In genomic region chr11:88998406-88998805, GRCm38 (mm10) we compare ENCODE assay signal across 16 mouse cellular contexts. TPM values are rescaled to one million over a fixed set of nuclear protein-coding genes. Genes with fewer than 3 reads are reported as not detected.
DNase-seq lines count a peak whose midpoint lies in the region; ATAC-seq lines count a peak whose summit lies in the region.
"Had no signal": no experiment of that assay in that cellular context is flagged by ENCODE, and none has a peak within 500 bp of the region (broad histone marks: within the 10 kb centered on the region; RNA-seq: fewer than 3 reads in every experiment).

No protein-coding gene starts in this region.

- no peaks in the 10 kb centered on the region for H3K27me3 ChIP-seq in heart, embryonic 15.5 days
- no peaks in the 10 kb centered on the region for H3K27me3 ChIP-seq in megakaryocyte, embryonic 14.5 days (replicated peaks)
- H3K27me3 ChIP-seq in liver, embryonic 12.5 days (replicated peaks), result no peaks in the 10 kb centered on the region

- H3K4me2 ChIP-seq in heart, embryonic 15.5 days, result peak overlapping the region; percentile 69; the same call in 1 of the 2 replicates
- H3K4me2 ChIP-seq in liver, embryonic 12.5 days, result peak overlapping the region; percentile 93

- ATAC-seq in heart, embryonic 15.5 days (replicated peaks; ENCODE audit: insufficient number of reproducible peaks, insufficient read depth, low FRiP score, low read depth), result no peak
- no peak for ATAC-seq in megakaryocyte, adult 5-6 weeks (ENCODE audit: poor library complexity, severe bottlenecking)
- no peak for ATAC-seq in liver, embryonic 12.5 days

- H3K27ac ChIP-seq in heart, embryonic 15.5 days, result 0 out of 2 replicates have a peak overlapping the region, but pooled peaks have one; percentile 4
- H3K27ac ChIP-seq in liver, embryonic 12.5 days, result peak overlapping the region; percentile 88
- H3K27ac ChIP-seq: midbrain, embryonic 12.5 days had no signal

- WGBS in heart, embryonic 15.5 days, result 22% methylated on average over 3 of the region's 3 CpGs
- WGBS in liver, embryonic 12.5 days (ENCODE audit: insufficient replicate concordance), result 22% methylated on average over 3 of the region's 3 CpGs

- H3K36me3 ChIP-seq in heart, embryonic 15.5 days, result no peaks in the 10 kb centered on the region
- peaks cover 20% of the 10 kb centered on the region for H3K36me3 ChIP-seq in megakaryocyte, embryonic 14.5 days (replicated peaks; ENCODE audit: low read length)
- H3K36me3 ChIP-seq in liver, embryonic 12.5 days, result peaks cover 14% of the 10 kb centered on the region; the same call in 1 of the 2 replicates
- H3K36me3 ChIP-seq: midbrain, embryonic 12.5 days had no signal

- H3K4me1 ChIP-seq in heart, embryonic 15.5 days (replicated peaks), result peaks cover 30% of the 10 kb centered on the region
- peaks cover 83% of the 10 kb centered on the region for H3K4me1 ChIP-seq in megakaryocyte, embryonic 14.5 days
- peaks cover 68% of the 10 kb centered on the region for H3K4me1 ChIP-seq in liver, embryonic 12.5 days

- no peak for DNase-seq in heart, adult 9 months (ENCODE audit: low spot score in 2 of 2)
- DNase-seq in cerebellum, adult 11-12 months, result no peak
- no peak for DNase-seq in frontal cortex, postnatal 36 days (ENCODE audit: low spot score in 2 of 2)
- DNase-seq in gastrocnemius, postnatal 25 days, result no peak

- H3K9me3 ChIP-seq in heart, embryonic 15.5 days (replicated peaks), result no peaks in the 10 kb centered on the region
- H3K9me3 ChIP-seq in megakaryocyte, embryonic 14.5 days, result no peaks in the 10 kb centered on the region
- no peaks in the 10 kb centered on the region for H3K9me3 ChIP-seq in liver, embryonic 12.5 days (replicated peaks)
- H3K9me3 ChIP-seq: midbrain, embryonic 12.5 days had no signal

- H3K4me3 ChIP-seq in heart, embryonic 15.5 days, result peak overlapping the region; percentile 73; the same call in 1 of the 2 replicates
- H3K4me3 ChIP-seq in megakaryocyte, embryonic 14.5 days (replicated peaks), result peak overlapping the region; percentile 100
- H3K4me3 ChIP-seq in liver, embryonic 12.5 days, result peak overlapping the region; percentile 96

- no peak overlapping the region for H3K9ac ChIP-seq in heart, embryonic 15.5 days
- H3K9ac ChIP-seq in liver, embryonic 12.5 days, result peak overlapping the region; percentile 98; the same call in 1 of the 2 replicates

RNA-seq across cellular contexts. Expression of gene Trim25, which starts 0.8 kb away (rescaled TPM):
- polyA plus RNA-seq in heart, embryonic 15.5 days (2015; fragmentation: Nextera tagmentation; extraction: Ambion mirVana), result 14.3 and 21.6 TPM in 2 replicates
- 6.3 and 58.2 TPM in 2 replicates for polyA plus RNA-seq in megakaryocyte, embryonic 14.5 days (2012; ENCODE audit: insufficient read depth, low replicate concordance)
- 33.4 and 33.7 TPM in 2 replicates for total RNA-seq in megakaryocyte, adult 5-6 weeks (2015)
- 24.5 and 28.7 TPM in 2 replicates for total RNA-seq in megakaryocyte, adult 5-6 weeks (2017)
- polyA plus RNA-seq in liver, embryonic 12.5 days (2016; fragmentation: Nextera tagmentation; extraction: Ambion mirVana), result 23.1 and 25.9 TPM in 2 replicates
- 1 to 10 TPM; 6.0 to 7.9 TPM for total RNA-seq in gastrocnemius, postnatal 25 days (2021)

RNA-seq across cellular contexts. Expression of gene Coil, which starts 28.4 kb away (rescaled TPM):
- polyA plus RNA-seq in heart, embryonic 15.5 days (2015; fragmentation: Nextera tagmentation; extraction: Ambion mirVana), result 8.6 and 11.0 TPM in 2 replicates
- 2.3 and 3.1 TPM in 2 replicates for polyA plus RNA-seq in megakaryocyte, embryonic 14.5 days (2012; ENCODE audit: insufficient read depth, low replicate concordance)
- total RNA-seq in megakaryocyte, adult 5-6 weeks (2015), result 6.6 and 7.2 TPM in 2 replicates
- total RNA-seq in megakaryocyte, adult 5-6 weeks (2017), result 6.4 and 7.0 TPM in 2 replicates
- 9.3 and 9.7 TPM in 2 replicates for polyA plus RNA-seq in liver, embryonic 12.5 days (2016; fragmentation: Nextera tagmentation; extraction: Ambion mirVana)
- 1 to 10 TPM; 2.4 to 3.5 TPM for total RNA-seq in gastrocnemius, postnatal 25 days (2021)

RNA-seq across cellular contexts. Expression of gene Elobl, which starts 31.7 kb away (rescaled TPM):
- polyA plus RNA-seq in heart, embryonic 15.5 days (2015; fragmentation: Nextera tagmentation; extraction: Ambion mirVana), result not detected in 2 replicates
- polyA plus RNA-seq in megakaryocyte, embryonic 14.5 days (2012; ENCODE audit: insufficient read depth, low replicate concordance), result not detected in 2 replicates
- not detected in 2 replicates for total RNA-seq in megakaryocyte, adult 5-6 weeks (2015)
- total RNA-seq in megakaryocyte, adult 5-6 weeks (2017), result not detected in 2 replicates
- not detected in 2 replicates for polyA plus RNA-seq in liver, embryonic 12.5 days (2016; fragmentation: Nextera tagmentation; extraction: Ambion mirVana)
- not detected for total RNA-seq in gastrocnemius, postnatal 25 days (2021)
- total RNA-seq: gastrocnemius, adult 18-20 months; layer of hippocampus, adult 2 months; left cerebral cortex, postnatal 4 days had no signal
- polyA plus RNA-seq: activated CD4-positive, CD25-positive, alpha-beta regulatory T cell, adult 4 months; brain, embryonic 14.5 days; midbrain, embryonic 12.5 days; neural tube, embryonic 14.5 days; urinary bladder, adult 2 months had no signal

RNA-seq across cellular contexts. Expression of gene Scpep1, which starts 43.1 kb away (rescaled TPM):
- 44.2 and 51.1 TPM in 2 replicates for polyA plus RNA-seq in heart, embryonic 15.5 days (2015; fragmentation: Nextera tagmentation; extraction: Ambion mirVana)
- polyA plus RNA-seq in megakaryocyte, embryonic 14.5 days (2012; ENCODE audit: insufficient read depth, low replicate concordance), result 1.1 and 7.4 TPM in 2 replicates
- total RNA-seq in megakaryocyte, adult 5-6 weeks (2015), result 173 and 192 TPM in 2 replicates
- 87.6 and 89.8 TPM in 2 replicates for total RNA-seq in megakaryocyte, adult 5-6 weeks (2017)
- polyA plus RNA-seq in liver, embryonic 12.5 days (2016; fragmentation: Nextera tagmentation; extraction: Ambion mirVana), result 40.4 and 42.2 TPM in 2 replicates
- total RNA-seq in gastrocnemius, postnatal 25 days (2021), result 10 to 100 TPM in 1 of 2 experiments, 1 to 10 TPM in 1; 8.6 to 10.8 TPM
